Comparison of ENCODE assay signal across 44 mouse cellular contexts in the genomic region with DNA sequence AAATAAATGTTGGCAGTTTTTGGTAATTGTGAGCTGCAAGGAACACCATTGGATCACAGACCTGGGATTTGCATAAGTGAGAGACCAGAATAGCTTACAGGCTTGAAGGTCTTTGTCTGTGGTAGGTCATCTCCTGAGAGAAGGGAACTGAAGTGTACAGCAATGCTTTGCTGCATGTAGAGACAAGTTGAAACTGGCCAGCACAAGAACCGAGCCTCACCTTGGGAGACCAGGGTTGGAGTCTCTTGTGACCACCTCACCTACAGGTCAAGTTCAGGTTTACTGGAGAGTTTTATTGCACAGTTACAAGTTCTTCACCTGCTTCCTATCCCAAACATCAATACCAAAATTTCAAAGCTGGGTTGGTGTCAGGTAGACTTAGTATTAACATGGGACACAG. TPM values are rescaled to one million over a fixed set of nuclear protein-coding genes. Genes with fewer than 3 reads are reported as not detected.
"Had no signal": no experiment of that assay in that cellular context is flagged by ENCODE, and none has a peak within 500 bp of the region (broad histone marks: within the 10 kb centered on the region; RNA-seq: fewer than 3 reads in every experiment).

No protein-coding gene starts in this region.

- H3K27ac ChIP-seq: limb, embryonic 10.5 days; limb, embryonic 12.5 days; limb, embryonic 13.5 days; limb, embryonic 15.5 days; liver, embryonic 12.5 days; liver, embryonic 13.5 days; liver, embryonic 14.5 days; liver, embryonic 15.5 days; lung, embryonic 15.5 days; macrophage; midbrain, embryonic 10.5 days; midbrain, embryonic 12.5 days; midbrain, embryonic 13.5 days; midbrain, embryonic 15.5 days; neural tube, embryonic 12.5 days had no signal

- H3K36me3 ChIP-seq: limb, embryonic 12.5 days; limb, embryonic 15.5 days; liver, embryonic 12.5 days; liver, embryonic 13.5 days; liver, embryonic 15.5 days; lung, embryonic 15.5 days had no signal

- H3K4me1 ChIP-seq: limb, embryonic 12.5 days; limb, embryonic 13.5 days; limb, embryonic 15.5 days; liver, embryonic 12.5 days; liver, embryonic 13.5 days; liver, embryonic 15.5 days; lung, embryonic 15.5 days; megakaryocyte, embryonic 14.5 days; midbrain, embryonic 10.5 days; midbrain, embryonic 15.5 days had no signal

- H3K9me3 ChIP-seq: limb, embryonic 10.5 days; limb, embryonic 12.5 days; limb, embryonic 13.5 days; limb, embryonic 15.5 days; liver, embryonic 12.5 days; liver, embryonic 13.5 days; liver, embryonic 15.5 days; lung, embryonic 15.5 days; megakaryocyte, embryonic 14.5 days; midbrain, embryonic 10.5 days; midbrain, embryonic 12.5 days; midbrain, embryonic 13.5 days; midbrain, embryonic 15.5 days; neural tube, embryonic 12.5 days had no signal

- H3K4me3 ChIP-seq: limb, embryonic 10.5 days; limb, embryonic 12.5 days; limb, embryonic 13.5 days; limb, embryonic 15.5 days; liver, embryonic 12.5 days; liver, embryonic 13.5 days; liver, embryonic 15.5 days; lung, embryonic 15.5 days; megakaryocyte, embryonic 14.5 days; midbrain, embryonic 10.5 days; midbrain, embryonic 12.5 days; midbrain, embryonic 13.5 days; midbrain, embryonic 15.5 days; myocyte; neural tube, embryonic 12.5 days had no signal

- H3K9ac ChIP-seq: limb, embryonic 12.5 days; limb, embryonic 13.5 days; limb, embryonic 15.5 days; liver, embryonic 12.5 days; liver, embryonic 13.5 days; liver, embryonic 14.5 days; liver, embryonic 15.5 days; liver, postnatal 0 days; lung, embryonic 14.5 days; lung, embryonic 15.5 days; midbrain, embryonic 12.5 days; midbrain, embryonic 13.5 days; midbrain, embryonic 15.5 days; neural tube, embryonic 12.5 days had no signal

- H3K4me2 ChIP-seq: limb, embryonic 12.5 days; limb, embryonic 13.5 days; limb, embryonic 15.5 days; liver, embryonic 11.5 days; liver, embryonic 12.5 days; liver, embryonic 13.5 days; liver, embryonic 15.5 days; lung, embryonic 14.5 days; lung, embryonic 15.5 days; midbrain, embryonic 11.5 days; midbrain, embryonic 12.5 days; midbrain, embryonic 13.5 days; midbrain, embryonic 15.5 days; neural tube, embryonic 12.5 days had no signal

- DNase-seq: left cerebral cortex, postnatal 4 days; liver; liver, embryonic 13.5 days; liver, postnatal 0 days; lung, adult 18-20 months; lung, adult 2 months; lung, embryonic 14.5 days; lung, postnatal 10 days; lung, postnatal 14 days; lung, postnatal 36 days; lung, postnatal 4 days; midbrain, embryonic 14.5 days had no signal

- H3K27me3 ChIP-seq: limb, embryonic 12.5 days; limb, embryonic 13.5 days; limb, embryonic 15.5 days; liver, embryonic 12.5 days; liver, embryonic 13.5 days; liver, embryonic 15.5 days; lung, embryonic 15.5 days; megakaryocyte, embryonic 14.5 days; midbrain, embryonic 12.5 days; midbrain, embryonic 13.5 days; midbrain, embryonic 15.5 days; neural tube, embryonic 12.5 days had no signal

RNA-seq across cellular contexts. Expression of gene Igsf9b, which starts 40.2 kb away (rescaled TPM):
- total RNA-seq: megakaryocyte-erythroid progenitor cell, adult 5-6 weeks had no signal
- polyA plus RNA-seq: liver, adult 2 months; macrophage had no signal

RNA-seq across cellular contexts. Expression of gene Spata19, which starts 57.4 kb away (rescaled TPM):
- total RNA-seq: left cerebral cortex, postnatal 36 days; left cerebral cortex, postnatal 4 days; liver, adult 2 months; megakaryocyte progenitor cell, adult 5-6 weeks; megakaryocyte, adult 5-6 weeks; megakaryocyte-erythroid progenitor cell, adult 5-6 weeks; midbrain, postnatal 0 days; monocyte, adult 5-6 weeks had no signal
- polyA plus RNA-seq: limb, embryonic 10.5 days; limb, embryonic 11.5 days; limb, embryonic 12.5 days; limb, embryonic 13.5 days; limb, embryonic 14.5 days; limb, embryonic 15.5 days; liver, adult 2 months; liver, embryonic 11.5 days; liver, embryonic 12.5 days; liver, embryonic 13.5 days; liver, embryonic 14.5 days; liver, embryonic 15.5 days; liver, embryonic 16.5 days; liver, postnatal 0 days; lung, adult 2 months; lung, embryonic 14.5 days; lung, embryonic 15.5 days; lung, embryonic 16.5 days; lung, postnatal 0 days; macrophage; midbrain, embryonic 10.5 days; midbrain, embryonic 11.5 days; midbrain, embryonic 12.5 days; midbrain, embryonic 13.5 days; midbrain, embryonic 14.5 days; midbrain, embryonic 16.5 days; myocyte; neural tube, embryonic 11.5 days; neural tube, embryonic 12.5 days had no signal
